Mouse (Mus musculus) hindbrain, embryonic 10.5 days (tissue): Measurements from ENCODE around the gene C87436. TPM values are rescaled to one million over a fixed set of nuclear protein-coding genes. Genes with fewer than 3 reads are reported as not detected.
"Not testable (repeated sequence)": the region's sequence is repeated elsewhere in the genome, so short reads cannot be mapped to it uniquely, and the experiment has no call there.

Experiments
- DNase-seq: peaks from one replicate; pipeline ENCODE4 v3.0.0-alpha.2; 2017; ENCODE audit warnings: low spot score
- H3K27ac ChIP-seq: fragments of 300-500 bp; sonication (generic); 2 replicates; pipeline ENCODE4 v1.5.1; 2016; ENCODE audit warnings: mild to moderate bottlenecking, moderate library complexity
- H3K27me3 ChIP-seq: fragments of 300-500 bp; sonication (generic); 2 replicates; pipeline ENCODE4 v1.6.1; 2016; ENCODE audit warnings: mild to moderate bottlenecking; ENCODE audit not compliant: poor library complexity, insufficient read depth, severe bottlenecking
- H3K36me3 ChIP-seq: fragments of 300-500 bp; sonication (generic); 2 replicates; pipeline ENCODE4 v1.6.1; 2016; ENCODE audit warnings: mild to moderate bottlenecking, moderate library complexity
- H3K4me1 ChIP-seq: fragments of 300-500 bp; sonication (generic); replicated peaks from 2 replicates; pipeline ENCODE4 v1.6.1; 2016; ENCODE audit warnings: mild to moderate bottlenecking
- H3K4me3 ChIP-seq: fragments of 300-500 bp; sonication (generic); 2 replicates; pipeline ENCODE4 v1.5.1; 2016; ENCODE audit warnings: mild to moderate bottlenecking, moderate library complexity
- H3K9me3 ChIP-seq: fragments of 300-500 bp; sonication (generic); 2 replicates; pipeline ENCODE4 v1.6.1; 2016; ENCODE audit warnings: mild to moderate bottlenecking, moderate library complexity
- WGBS: fragments of 180-500 bp; shearing (Covaris S2); methylation state at CpG from one replicate; pipeline ENCODE4 v1.1.7; 2016; 5-methylcytosine and 5-hydroxymethylcytosine counted together
- polyA plus RNA-seq: library from polyadenylated mRNA; unstranded; fragments of >200 nt; fragmentation: Nextera tagmentation; extraction: Ambion mirVana; gene quantifications from 2 replicates; pipeline ENCODE4 v1.2.1, GENCODE M21; 2016

Gene C87436
- polyA plus RNA-seq, 1 experiment from 2014 or later, result 26.2 TPM

DNA sequence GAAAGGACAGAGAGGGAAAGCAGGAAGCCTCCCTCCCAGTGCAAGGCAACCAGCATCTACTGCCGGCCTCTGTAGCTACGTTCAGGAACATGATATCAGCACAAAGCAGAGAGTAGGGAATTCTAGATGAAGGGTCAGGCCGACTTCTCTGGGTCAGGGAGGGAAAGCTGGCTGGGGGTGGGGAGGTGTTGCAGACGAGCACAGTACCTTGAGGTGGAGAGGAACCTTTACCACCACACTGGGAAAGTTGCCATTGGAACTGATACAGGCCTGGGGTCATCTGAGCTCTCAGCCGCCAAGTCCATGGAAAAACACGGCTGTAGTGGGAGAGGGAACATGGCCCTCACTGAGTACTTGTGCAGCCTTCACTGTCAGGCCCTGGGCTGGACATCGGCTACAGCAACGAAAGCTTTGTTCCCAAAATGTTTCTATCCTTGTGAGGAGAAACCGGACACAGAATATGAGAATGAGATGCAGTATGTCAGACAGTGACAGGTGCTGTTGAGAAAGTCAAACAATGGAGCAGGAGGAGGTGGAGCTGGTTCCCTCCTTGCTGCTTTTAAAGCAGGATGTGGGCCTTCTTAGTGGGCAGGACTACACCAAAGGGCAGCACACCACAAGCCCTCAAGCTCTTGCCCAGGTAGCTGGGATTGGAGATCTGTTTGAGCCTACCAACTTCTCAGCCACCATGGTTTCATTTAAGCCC lies 37.4 kb downstream of the C87436 start:
- WGBS, result 81% methylated on average over 9 of the region's 9 CpGs
- H3K9me3 ChIP-seq, result no peaks in the 10 kb centered on the region
- no peak for DNase-seq
- no peaks in the 10 kb centered on the region for H3K27me3 ChIP-seq
- H3K4me1 ChIP-seq, result peaks cover 60% of the 10 kb centered on the region
- H3K36me3 ChIP-seq, result no peaks in the 10 kb centered on the region
- peak overlapping the region; percentile 6; the same call in 1 of the 2 replicates for H3K27ac ChIP-seq
- no peak overlapping the region for H3K4me3 ChIP-seq

DNA sequence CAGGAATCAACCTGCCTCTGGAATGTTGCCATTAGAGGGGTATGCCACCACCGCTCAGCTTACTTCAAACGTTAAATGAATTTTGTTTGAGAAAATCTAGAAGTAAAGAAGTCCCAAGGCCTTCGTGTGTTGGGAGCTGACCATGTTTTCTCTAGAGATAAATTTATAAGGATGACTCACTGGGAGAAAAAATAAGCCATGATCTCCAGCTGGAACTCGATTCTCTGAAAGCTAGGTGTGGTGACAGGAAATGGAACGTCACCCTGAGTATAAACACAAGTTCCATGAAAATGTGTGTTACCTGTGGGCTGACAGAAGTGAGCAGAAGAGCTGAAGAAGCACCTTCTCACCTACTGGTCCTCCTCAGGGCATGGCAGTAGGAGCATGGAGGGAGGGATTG lies 38.8 kb downstream of the C87436 start:
- Histone ChIP-seq H3K9me3 (no peaks in the 10 kb centered on the region), H3K4me1 (peaks cover 57% of the 10 kb centered on the region), H3K4me3 (no peak overlapping the region), H3K27me3 (no peaks in the 10 kb centered on the region), H3K36me3 (no peaks in the 10 kb centered on the region), H3K27ac (no peak overlapping the region)
- no peak for DNase-seq
- 90% methylated on average over 5 of the region's 5 CpGs for WGBS

DNA sequence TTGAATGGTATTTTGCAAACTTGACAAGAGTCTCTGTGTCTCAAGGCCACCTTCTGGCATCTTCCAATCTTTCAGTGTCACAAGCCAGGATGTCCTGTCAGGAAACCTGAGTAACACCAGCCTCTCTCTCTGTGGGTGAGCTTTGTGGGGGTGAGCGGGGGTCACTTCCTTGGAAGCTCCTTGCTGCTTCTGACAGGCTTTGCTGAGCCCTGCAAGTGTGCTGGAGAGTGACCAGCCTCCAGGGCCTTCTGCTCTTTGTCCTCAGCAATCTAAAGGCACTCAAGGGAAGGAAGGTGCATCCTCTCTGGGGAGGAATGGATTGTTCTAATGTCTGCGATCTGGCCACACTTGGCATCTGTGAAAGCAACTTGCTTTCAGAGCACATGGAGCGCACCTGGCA lies 41.1 kb downstream of the C87436 start:
- peak; percentile 27 for DNase-seq
- 51% methylated on average over 3 of the region's 3 CpGs for WGBS
- Histone ChIP-seq H3K27ac (peak overlapping the region; percentile 83), H3K9me3 (no peaks in the 10 kb centered on the region), H3K27me3 (no peaks in the 10 kb centered on the region), H3K36me3 (no peaks in the 10 kb centered on the region), H3K4me1 (peaks cover 42% of the 10 kb centered on the region), H3K4me3 (no peak overlapping the region)

DNA sequence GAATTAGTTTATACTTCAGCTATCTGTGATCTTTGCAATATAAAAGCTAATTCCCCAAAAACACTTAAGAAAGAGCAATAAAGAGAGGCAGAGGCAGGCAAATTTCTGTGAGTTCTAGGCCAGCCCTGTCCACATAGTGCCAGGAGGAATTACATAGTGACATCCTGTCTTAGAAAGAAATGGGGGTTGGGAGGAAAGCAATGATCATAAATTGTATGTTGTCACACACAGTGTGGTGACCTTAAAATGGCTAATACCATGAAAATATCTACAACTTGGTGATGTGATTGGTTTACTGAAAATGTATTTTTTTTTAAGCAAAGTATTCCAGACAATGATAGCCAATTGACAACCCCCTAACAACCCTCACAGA lies 41.6 kb downstream of the C87436 start:
- Histone ChIP-seq H3K4me3 (no peak overlapping the region), H3K27me3 (no peaks in the 10 kb centered on the region), H3K36me3 (no peaks in the 10 kb centered on the region), H3K4me1 (peaks cover 42% of the 10 kb centered on the region), H3K27ac (peak overlapping the region; percentile 83), H3K9me3 (no peaks in the 10 kb centered on the region)
- DNase-seq, result no peak

DNA sequence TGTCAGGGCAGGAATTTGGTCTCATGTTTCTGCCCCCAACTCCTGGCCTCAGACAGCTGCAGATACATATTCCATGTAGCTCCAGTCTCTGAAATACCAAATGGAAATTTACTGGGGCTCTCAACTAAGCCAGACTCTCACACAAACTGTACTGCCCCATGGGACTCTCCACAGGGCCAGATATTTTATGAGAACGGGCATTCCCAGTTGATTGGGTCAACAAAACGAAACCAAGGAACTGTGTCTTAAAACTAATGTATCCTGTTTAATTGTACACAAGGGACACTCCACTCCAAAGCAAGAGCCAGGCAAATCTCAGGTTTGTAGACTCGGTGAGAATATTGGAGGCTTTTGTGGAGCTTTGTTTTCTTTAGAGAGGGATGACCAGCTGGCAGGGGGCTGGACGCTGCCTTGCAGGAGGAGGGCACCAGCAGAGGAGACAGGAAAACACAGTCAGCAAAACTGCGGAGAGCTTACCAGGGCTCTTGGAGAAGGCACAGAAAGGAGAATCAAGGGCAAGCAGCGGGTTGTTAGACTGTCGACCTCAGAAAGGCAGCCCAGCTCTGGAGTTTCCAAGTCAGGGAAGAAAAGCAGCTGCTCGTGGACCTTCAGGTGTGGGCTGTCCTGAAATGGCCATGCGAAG lies 42.1 kb downstream of the C87436 start:
- DNase-seq, result peak; percentile 39
- peaks cover 39% of the 10 kb centered on the region for H3K4me1 ChIP-seq
- peak overlapping the region; percentile 83 for H3K27ac ChIP-seq
- 36% methylated on average over 9 of the region's 9 CpGs for WGBS
- H3K27me3 ChIP-seq, result no peaks in the 10 kb centered on the region
- peak overlapping the region; percentile 11; the same call in 1 of the 2 replicates for H3K4me3 ChIP-seq
- no peaks in the 10 kb centered on the region for H3K9me3 ChIP-seq
- no peaks in the 10 kb centered on the region for H3K36me3 ChIP-seq

DNA sequence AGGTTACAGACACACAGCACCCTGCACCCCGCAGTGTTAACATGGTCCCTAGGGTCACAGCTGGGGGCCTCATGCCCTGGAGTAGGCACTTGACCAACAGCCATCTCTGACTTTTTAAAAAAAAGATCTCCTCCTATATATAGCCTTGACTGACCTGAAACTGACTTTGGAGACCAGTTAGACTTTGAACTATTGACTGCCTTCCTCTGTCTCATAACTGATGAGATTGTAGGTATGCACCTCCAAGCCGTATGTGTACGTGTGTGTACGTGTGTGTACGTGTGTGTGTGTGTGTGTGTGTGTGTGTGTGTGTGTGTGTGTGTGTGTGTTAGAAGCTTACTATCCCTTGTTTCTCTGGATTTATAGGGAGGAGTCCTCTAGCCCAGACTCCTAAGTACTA lies 43.7 kb downstream of the C87436 start:
- no peak overlapping the region for H3K27ac ChIP-seq
- H3K9me3 ChIP-seq, result no peaks in the 10 kb centered on the region
- DNase-seq, result no peak
- no peaks in the 10 kb centered on the region for H3K27me3 ChIP-seq
- no peak overlapping the region for H3K4me3 ChIP-seq
- peaks cover 39% of the 10 kb centered on the region for H3K4me1 ChIP-seq
- H3K36me3 ChIP-seq, result no peaks in the 10 kb centered on the region
- 92% methylated on average over 5 of the region's 5 CpGs for WGBS

DNA sequence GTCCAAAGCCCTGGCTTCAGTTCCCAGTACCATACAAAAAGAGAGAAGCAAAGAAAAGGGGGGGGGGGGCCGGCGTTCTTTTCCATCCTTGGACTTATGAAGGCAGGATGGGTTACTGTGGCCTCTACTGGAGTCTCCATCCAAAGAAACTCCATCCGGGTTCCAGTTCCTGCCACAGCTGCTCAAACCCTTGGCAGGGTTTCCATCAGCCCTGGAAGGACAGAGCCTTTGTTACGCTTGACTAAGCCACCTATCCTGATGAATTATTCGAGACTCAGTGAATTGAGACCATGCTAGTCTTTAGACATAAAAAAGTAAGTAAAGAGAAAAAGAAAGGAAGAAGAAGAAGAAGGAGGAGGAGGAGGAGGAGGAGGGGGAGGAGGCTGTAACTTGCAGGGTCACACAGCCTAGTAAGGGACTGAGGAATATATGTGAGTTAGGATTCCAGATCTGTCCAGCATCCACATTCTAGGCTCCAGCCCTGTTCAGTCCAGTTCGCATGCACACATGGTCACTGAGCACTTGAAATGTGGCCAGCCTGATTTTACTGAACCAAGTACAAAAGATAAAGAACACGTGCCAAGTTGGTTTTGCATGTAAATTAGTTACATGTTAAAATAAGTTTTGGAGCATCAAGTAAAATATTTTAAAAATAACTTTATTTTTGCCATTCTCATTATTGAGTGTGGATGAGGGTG lies 47.9 kb downstream of the C87436 start:
- DNase-seq, result no peak
- H3K36me3 ChIP-seq, result no peaks in the 10 kb centered on the region

DNA sequence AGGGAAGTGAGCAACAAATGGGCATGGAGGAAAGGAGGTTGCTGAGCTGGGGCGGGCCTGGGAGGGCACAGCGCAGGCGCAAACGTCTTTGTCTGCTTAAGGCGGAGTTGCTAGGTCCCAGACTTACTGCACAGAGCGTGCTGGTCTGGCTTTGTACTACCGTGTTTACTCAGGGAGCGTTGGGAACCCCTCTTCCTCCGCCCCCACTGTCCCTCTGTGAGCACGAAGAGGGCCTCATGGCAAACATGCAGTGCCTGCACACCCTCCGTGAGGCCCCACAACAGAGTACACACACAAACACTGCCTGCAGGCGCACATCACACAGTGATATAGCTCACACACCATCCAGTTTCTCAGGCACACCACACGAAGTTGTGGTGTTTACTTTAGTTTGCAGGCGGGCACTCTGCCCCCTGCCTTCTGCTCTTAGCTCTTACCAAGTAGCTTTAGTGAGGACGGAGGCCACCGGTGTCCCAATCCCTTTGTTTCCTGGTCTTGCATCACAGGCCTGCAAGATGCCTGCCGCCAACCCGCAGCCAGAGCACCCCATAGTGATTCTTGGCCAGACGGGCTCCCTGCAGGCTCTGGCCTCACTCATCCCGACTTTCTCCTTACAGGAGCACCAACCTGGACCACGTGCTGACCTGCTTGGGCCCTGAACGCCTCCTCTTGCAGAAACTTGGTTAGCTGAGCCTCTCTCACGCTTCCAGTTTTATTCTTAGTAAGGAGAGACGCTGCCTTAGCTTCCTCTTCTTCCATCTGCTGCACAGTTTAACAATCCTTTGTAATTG lies 49.4 kb downstream of the C87436 start:
- H3K27me3 ChIP-seq, result no peaks in the 10 kb centered on the region
- 8% methylated on average over 24 of the region's 24 CpGs for WGBS
- peak overlapping the region; percentile 28 for H3K4me3 ChIP-seq

More for the DNA sequence above, 47.9 kb downstream of the C87436 start:
- H3K4me3 ChIP-seq, result no peak overlapping the region
- 82% methylated on average over 7 of the region's 7 CpGs for WGBS
- H3K27me3 ChIP-seq, result no peaks in the 10 kb centered on the region
- H3K4me1 ChIP-seq, result peaks cover 23% of the 10 kb centered on the region
- H3K9me3 ChIP-seq, result no peaks in the 10 kb centered on the region
- no peak overlapping the region for H3K27ac ChIP-seq

DNA sequence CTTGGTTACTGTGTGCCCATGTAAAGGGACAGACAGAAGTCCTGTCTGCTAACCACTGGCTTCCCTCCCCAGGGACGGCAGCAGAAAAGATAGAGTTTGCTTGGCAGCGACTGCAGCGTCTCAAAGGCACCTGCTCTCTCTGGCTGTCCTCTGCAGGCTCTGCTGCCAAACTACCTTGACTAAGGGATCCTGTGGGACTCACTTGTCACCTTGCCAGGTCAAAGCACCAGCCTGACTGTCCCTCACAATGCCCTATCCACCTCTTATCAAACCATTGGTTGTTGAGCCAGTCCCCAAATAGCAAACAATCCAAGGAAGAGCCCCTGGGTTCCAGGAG lies 49.9 kb downstream of the C87436 start:
- H3K36me3 ChIP-seq, result no peaks in the 10 kb centered on the region
- H3K4me1 ChIP-seq, result peaks cover 23% of the 10 kb centered on the region
- DNase-seq, result no peak
- no peaks in the 10 kb centered on the region for H3K9me3 ChIP-seq
- peak overlapping the region; percentile 28; the same call in 1 of the 2 replicates for H3K4me3 ChIP-seq
- no peaks in the 10 kb centered on the region for H3K27me3 ChIP-seq
- 39% methylated on average over 3 of the region's 3 CpGs for WGBS
- peak overlapping the region; percentile 94 for H3K27ac ChIP-seq

More for the DNA sequence above, 49.4 kb downstream of the C87436 start:
- H3K36me3 ChIP-seq, result no peaks in the 10 kb centered on the region
- DNase-seq, result peak; percentile 88
- H3K27ac ChIP-seq, result peak overlapping the region; percentile 94
- H3K9me3 ChIP-seq, result no peaks in the 10 kb centered on the region
- peaks cover 23% of the 10 kb centered on the region for H3K4me1 ChIP-seq

DNA sequence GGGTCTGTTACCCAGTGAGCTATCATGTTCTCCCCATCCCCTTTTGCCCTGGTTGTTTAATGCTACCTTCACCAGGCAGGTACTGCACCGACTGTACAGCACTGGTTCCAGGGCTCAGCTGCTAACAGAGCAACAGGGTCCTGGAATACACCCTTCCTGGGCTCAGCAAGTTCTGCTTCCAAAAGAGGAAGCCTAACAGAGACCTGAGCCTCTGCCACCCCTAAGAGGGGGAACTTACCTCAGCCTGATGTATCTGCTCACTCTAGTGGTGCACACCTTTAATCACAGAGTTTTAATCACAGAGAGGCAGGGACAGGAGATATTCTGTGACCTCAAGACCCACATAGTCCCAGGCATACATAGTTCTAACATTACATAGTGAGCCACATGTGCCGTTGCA lies 51.8 kb downstream of the C87436 start:
- 92% methylated on average over 2 of the region's 2 CpGs for WGBS
- no peaks in the 10 kb centered on the region for H3K36me3 ChIP-seq
- no peaks in the 10 kb centered on the region for H3K9me3 ChIP-seq
- peaks cover 23% of the 10 kb centered on the region for H3K4me1 ChIP-seq
- H3K4me3 ChIP-seq, result no peak overlapping the region
- no peak overlapping the region for H3K27ac ChIP-seq
- DNase-seq, result no peak
- H3K27me3 ChIP-seq, result no peaks in the 10 kb centered on the region

DNA sequence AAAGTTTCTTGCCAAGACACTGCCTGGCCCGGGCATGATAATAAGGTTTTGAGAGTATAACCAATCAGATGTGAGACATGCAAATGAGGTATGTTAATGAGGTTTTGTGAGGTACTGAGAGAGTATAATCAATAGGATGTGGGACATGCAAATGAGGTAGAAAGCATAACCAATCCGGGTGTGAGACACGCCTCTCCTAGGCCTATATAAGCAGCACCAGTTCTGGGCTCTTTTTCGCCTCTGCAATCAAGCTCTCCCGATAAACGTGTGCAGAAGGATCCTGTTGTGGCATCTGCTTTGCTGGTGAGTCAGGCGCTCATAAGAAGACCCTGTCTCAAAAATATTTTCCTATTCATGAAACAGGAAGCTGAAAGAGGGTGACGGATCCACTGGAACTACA lies 52.2 kb downstream of the C87436 start:
- H3K27me3 ChIP-seq, H3K36me3 ChIP-seq, H3K4me3 ChIP-seq, H3K9me3 ChIP-seq, DNase-seq, H3K27ac ChIP-seq: not testable (repeated sequence)
- 93% methylated on average over 8 of the region's 8 CpGs for WGBS
- peaks cover 23% of the 10 kb centered on the region for H3K4me1 ChIP-seq

DNA sequence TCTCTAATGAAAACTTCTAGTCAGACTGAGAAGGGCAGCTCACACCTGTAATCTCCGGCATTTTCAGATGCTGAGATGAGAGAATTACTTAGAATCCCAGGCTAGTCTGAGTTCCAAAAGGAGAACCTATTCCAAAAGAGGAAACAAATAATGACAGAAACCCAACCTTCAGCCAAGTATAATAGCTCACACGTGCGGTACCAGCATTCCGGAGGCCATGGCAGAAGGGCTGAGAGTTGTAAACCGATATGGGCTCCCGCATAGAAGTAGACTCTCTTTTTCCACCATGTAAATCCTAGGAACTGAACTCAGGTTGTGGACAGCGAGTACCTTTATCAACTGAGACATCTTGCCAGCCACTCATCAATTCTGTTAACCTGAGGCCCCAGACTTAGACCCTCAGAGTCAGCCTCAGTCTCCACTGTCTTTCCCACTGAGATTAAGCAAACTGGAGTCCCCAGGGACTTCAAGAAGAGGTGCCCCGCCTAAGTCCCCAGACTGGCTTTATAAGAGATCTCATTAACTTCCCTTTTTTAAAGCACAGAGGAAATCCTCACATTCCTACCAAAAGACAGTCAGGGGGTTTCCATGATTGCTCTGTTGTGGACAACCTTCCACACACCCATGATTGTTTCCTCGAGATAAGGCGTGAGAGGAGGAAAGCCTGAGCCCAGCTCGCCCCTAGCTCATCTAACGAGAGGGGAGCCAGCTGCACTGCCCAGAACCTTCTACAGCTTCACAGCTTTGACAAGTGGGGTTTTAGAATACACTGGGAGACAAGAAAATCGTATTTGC lies 55.5 kb downstream of the C87436 start:
- Histone ChIP-seq H3K27ac (no peak overlapping the region; the same call in 1 of the 2 replicates), H3K4me1 (peaks cover 14% of the 10 kb centered on the region), H3K36me3 (no peaks in the 10 kb centered on the region), H3K9me3 (no peaks in the 10 kb centered on the region), H3K4me3 (no peak overlapping the region), H3K27me3 (no peaks in the 10 kb centered on the region)
- no peak for DNase-seq
- WGBS, result 78% methylated on average over 13 of the region's 13 CpGs
